In genomic region chr4:152731988-152732387, GRCm38 (mm10) we compare ENCODE assay signal across 8 mouse cellular contexts.
A peak's percentile ranks its signal among the peaks of the same experiment; 100 is the strongest.
DNase-seq lines count a peak whose midpoint lies in the region.

No protein-coding gene starts in this region.

- peak; percentile 8 for DNase-seq in adrenal gland, postnatal 14 days
- DNase-seq in adrenal gland, adult 8-10 months: no peak
- DNase-seq in lung, postnatal 36 days: peak; percentile 2
- no peak for DNase-seq in lung, postnatal 14 days
- DNase-seq in kidney, postnatal 25 days: peak; percentile 20 to 31
- peak; percentile 77 to 78 for DNase-seq in right cerebral cortex, adult 2 months (ENCODE audit: low spot score in 2 of 2)
- DNase-seq in spleen, adult 12 weeks (ENCODE audit: low spot score): no peak
- DNase-seq in urinary bladder, adult 18-20 months (ENCODE audit: low spot score in 2 of 2): no peak

Comparison
In these comparisons a context has a peak if more than half of its experiments do, and no peak if none do; other contexts are left out.
1. DNase-seq: peak in adrenal gland, postnatal 14 days (single experiment), lung, postnatal 36 days (single experiment), kidney, postnatal 25 days (2 of 2) and right cerebral cortex, adult 2 months (2 of 2); none in adrenal gland, adult 8-10 months (single experiment), lung, postnatal 14 days (single experiment), spleen, adult 12 weeks (single experiment) and urinary bladder, adult 18-20 months (0 of 2).